Mouse (Mus musculus): ENCODE data around the gene Pou2f2.

Gene Pou2f2

DNA sequence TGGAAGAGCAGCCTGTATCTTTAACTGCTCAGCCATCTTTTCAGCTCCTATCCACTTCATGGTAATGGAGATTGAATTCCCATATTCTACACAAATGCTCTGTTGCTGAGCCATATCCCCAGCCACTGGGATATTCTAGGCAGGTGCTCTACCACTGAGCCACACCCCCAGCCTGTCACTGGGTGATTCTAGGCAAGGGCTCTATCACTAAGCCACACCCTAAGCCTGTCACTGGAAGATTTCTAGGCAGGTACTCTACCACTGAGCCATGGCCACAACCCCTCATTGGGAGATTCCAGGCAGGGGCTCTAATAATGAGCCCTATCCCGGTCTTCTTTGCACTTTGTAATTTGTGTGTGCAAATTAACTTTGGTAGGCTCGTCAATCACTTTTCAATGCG lies 15.6 kb upstream of the Pou2f2 start:
- no peak for DNase-seq (ENCODE audit: low spot score)

DNA sequence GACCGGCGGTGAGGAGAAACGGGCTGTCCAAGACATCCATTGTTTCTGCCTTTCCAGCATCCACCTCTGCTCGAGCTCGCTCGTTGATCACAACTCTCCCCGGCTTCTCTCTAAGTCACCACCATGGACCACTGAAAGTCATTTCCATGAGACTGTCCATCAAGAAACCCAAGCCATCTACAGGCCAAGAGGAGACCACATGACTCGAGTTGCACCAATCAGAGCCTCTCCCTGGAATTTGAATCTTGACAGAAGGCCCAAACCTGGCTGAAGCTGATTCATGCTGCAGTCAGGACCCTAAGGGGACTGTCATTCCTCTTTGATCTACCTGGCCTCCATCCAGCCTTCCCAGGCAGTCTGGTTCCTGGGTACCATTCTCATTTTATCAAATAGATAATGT lies 12.6 kb upstream of the Pou2f2 start:
- no peak for DNase-seq (ENCODE audit: low spot score)

- DNase-seq (ENCODE audit: low spot score): no peak
Measured at GRCm38 (mm10) chr7:25190806-25191205, 11.3 kb upstream of the Pou2f2 start.

DNA sequence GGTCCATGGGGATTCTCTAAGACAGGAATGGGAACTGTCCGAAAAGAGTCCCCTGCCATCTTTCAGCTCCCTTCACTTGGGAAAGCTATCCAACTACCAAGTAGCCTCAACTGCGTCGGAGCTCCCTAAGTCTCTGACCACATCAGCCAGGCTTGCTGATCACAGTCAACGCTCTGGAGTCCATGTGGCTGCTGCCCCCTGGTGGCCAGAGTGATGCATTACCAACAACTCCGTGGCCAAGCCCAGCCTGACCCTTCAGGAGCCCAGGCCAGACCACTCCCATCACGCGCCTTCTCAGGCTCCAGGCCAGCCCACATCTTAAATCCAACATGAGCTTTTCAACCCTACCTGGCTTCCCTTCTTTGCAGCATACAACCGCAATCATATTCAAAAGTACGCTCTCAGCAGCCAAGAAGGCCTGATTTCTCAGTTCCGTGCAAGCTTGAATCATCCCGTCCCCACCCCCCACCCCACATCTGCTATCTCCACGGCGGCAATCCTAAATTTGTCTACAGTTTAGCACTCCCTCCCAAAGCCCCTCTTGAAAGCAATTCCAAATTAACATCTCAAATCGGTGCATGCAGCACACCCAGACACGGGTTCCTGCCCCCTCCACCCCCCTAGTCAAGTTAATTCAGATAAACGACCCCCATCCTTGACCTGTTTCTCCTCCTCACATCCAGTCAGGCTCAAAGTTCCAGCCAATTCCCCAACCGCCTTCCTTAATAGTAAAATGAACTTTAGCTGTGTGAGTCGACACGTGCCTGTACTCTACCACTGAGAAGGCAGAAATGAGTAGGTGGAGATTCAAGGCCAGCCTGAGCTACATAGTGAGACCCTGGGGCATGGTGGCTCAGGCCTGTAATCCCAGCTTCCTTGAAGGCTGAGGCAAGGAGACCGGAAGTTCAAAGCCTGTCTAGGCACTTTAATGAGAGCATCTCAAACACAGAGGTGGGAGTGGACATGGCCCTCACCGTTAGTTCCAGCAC lies 8.4 kb upstream of the Pou2f2 start:
- peak; percentile 84 for DNase-seq (ENCODE audit: low spot score)

DNA sequence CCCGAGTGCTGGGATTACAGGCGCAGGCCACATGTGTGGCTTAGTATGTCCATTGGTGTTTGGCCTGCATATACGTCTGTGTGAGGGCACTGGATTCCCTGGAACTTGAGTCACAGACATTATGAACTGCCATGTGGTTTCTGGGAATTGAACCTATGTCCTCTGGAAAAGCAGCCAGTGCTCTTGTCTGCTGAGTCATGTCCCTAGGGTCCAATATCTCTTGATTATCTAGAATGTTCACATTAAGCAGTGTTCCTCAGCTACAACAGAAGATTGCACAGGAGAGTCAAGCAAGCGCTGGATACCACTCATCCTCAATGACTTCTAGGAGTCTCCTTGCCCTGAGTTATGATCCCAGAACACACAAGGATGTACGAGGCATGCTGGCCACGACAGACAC lies 4.6 kb upstream of the Pou2f2 start:
- DNase-seq (ENCODE audit: low spot score): no peak

DNA sequence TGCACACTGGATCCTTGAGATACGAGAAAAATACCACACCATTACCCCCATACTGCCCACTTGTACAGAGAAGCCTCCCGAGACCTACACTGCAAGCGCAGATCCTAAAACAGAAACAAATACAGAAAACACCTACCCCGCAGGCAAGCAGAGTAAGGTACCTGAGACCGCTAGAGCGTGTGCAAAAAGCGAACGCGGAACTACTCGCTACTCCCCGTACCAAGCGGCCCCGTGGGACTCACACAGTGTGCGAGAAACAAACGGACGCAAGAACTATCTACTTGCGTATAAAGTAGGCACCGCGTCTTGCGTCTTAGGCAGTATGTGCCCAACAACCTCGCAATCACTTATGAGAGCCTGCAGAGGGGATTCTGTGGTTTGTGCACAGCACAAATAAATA lies 2.3 kb upstream of the Pou2f2 start:
- DNase-seq (ENCODE audit: low spot score): no peak

GRCm38 (mm10) chr7:25181331-25181790 lies 1.8 kb upstream of the Pou2f2 start:
- peak; percentile 17 for DNase-seq (ENCODE audit: low spot score)

GRCm38 (mm10) chr7:25180512-25180911 lies 986 bp upstream of the Pou2f2 start:
- DNase-seq (ENCODE audit: low spot score): no peak

- DNase-seq (ENCODE audit: low spot score): peak; percentile 23
Measured at GRCm38 (mm10) chr7:25178787-25179605, 530 bp downstream of the Pou2f2 start.

GRCm38 (mm10) chr7:25178317-25178716 lies 1.2 kb downstream of the Pou2f2 start:
- DNase-seq (ENCODE audit: low spot score): no peak

GRCm38 (mm10) chr7:25174343-25174742 lies 5.2 kb downstream of the Pou2f2 start:
- no peak for DNase-seq (ENCODE audit: low spot score)

DNA sequence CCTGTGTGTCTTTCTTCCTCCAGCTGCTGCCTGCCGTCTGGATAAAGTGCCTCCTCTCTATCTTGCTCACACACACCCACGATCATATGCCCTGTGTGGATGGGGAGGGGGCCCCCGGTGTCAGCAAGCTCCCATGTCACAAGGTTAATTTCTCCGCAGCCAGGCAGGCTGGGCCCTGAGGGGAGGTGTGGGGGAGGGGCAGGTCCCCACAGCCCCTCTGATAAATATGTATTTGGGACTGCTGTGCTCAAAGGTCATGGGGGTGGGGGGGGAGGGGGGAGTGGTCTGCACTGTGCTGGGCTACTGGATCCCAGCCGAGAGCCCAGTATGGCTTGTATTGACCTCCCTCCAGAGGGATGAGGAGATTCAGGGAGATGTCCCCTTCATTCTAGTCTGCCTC lies 6.9 kb downstream of the Pou2f2 start:
- DNase-seq (ENCODE audit: low spot score): no peak

DNA sequence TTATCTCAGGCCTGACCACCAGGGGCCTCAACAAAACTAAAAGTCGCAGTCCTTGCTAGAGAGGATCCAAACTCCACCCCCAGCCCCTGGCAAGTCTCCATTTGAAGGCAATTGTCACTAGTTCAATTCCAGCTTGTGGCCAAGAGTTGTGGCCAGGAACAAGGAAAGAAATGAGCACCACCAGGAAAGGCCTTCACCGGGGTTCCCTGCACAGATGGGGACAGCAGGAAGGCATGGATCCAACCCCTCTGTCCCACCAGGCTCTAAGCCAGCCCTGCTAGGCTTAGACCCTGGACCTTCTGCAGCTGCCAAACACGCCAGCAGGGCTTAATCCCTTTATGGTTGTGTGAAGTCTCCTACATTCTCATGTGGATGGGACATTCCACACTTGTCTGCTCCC lies 8.9 kb downstream of the Pou2f2 start:
- no peak for DNase-seq (ENCODE audit: low spot score)

GRCm38 (mm10) chr7:25166106-25166505 lies 13.4 kb downstream of the Pou2f2 start:
- no peak for DNase-seq (ENCODE audit: low spot score)

- no peak for DNase-seq (ENCODE audit: low spot score)
Measured at GRCm38 (mm10) chr7:25156158-25156648, 23.3 kb downstream of the Pou2f2 start.

- no peak for DNase-seq (ENCODE audit: low spot score)
Measured at GRCm38 (mm10) chr7:25155469-25156157, 23.9 kb downstream of the Pou2f2 start.

DNA sequence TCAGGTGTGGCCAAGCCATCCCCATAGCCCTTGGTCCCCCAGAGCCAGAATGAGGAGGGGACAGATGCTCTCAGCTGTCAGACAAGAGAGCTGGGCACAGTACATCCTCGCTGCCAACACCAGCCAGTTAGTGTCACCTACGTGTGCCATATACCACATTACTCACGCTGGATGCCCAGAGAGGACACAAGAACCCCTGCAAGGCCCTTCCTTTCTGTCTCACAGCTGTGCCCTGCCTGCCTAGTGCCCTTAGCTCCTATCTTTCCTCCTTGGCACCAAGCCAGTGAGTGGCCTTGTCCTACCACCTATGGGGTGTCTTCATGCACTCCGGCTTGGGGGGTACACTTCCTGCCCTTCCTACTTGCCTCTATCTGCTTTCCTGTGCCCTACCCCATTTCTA lies 24.9 kb downstream of the Pou2f2 start:
- DNase-seq (ENCODE audit: low spot score): no peak

GRCm38 (mm10) chr7:25153841-25154240 lies 25.7 kb downstream of the Pou2f2 start:
- DNase-seq (ENCODE audit: low spot score): no peak

DNA sequence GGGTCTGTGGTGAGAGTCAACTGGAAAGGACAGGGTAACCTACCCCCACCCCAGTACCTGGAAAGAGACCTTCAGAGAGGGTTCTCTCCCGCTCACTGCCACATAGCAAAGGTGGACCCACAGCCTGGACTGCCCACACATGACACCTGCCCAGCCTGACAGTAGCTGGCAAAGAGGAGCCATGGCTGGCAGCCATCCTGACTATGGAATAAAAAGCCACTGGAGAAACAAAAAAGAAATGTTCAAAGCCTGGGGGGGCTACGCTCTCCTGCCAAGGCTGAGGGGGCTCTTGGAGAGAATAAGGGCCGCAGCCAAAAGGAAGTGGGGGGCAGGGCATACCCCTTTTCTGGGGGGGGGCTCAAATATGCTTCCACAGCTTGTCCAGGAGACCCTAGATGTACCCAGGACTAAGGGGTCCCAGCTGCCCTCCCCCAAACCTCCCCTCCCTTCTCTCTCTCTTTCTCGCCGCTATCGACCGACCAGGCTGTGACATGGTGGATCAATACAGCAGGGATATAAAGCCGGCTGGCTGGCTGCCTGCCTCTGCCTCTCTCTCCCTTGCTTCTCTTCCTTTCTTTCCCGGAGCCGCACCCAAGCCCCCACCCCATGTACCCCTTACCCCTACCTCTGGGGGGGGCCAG lies 27.5 kb downstream of the Pou2f2 start:
- DNase-seq (ENCODE audit: low spot score): no peak

GRCm38 (mm10) chr7:25151009-25151408 lies 28.5 kb downstream of the Pou2f2 start:
- DNase-seq (ENCODE audit: low spot score): no peak

DNA sequence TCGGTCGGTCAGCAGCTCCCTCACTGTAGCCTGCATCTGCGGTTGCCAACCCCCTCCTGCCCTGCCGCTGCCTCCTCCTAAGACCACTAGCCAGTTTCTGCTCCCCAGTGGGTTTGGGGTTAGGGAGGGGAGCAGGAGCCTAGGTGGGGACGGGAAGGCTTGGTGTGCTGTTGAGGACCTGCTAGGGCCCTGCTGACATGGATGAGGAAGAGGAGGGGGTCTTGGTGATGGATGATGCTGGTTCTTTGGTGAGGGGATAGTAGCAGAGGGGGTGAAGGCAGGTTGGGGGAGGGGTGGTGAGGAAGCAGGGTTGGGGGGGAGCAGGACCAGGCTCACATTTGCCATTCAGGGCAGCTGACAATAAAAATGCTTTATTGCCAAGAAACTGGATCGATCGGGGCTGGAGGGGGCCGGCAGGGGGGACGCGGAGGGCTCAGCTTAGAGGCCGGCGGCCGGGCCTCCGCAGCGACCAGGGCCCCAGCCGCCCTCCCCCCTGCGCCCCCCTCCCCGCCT lies 29.3 kb downstream of the Pou2f2 start:
- no peak for DNase-seq (ENCODE audit: low spot score)
